Mouse (Mus musculus) bone marrow, adult 2 months (tissue): ENCODE data around the gene Zfp362.

Experiments used
- CTCF ChIP-seq: fragments of 200-500 bp; IDR thresholded peaks from 2 replicates; pipeline ENCODE4 v1.5.1; 2011; ENCODE audit warnings: low read length, control low read depth; ENCODE audit not compliant: control insufficient read depth, insufficient read depth
- POLR2A ChIP-seq: fragments of 200-500 bp; IDR thresholded peaks from 2 replicates; pipeline ENCODE4 v1.6.1; 2011; ENCODE audit warnings: low read depth, mild to moderate bottlenecking, control low read depth, low read length, borderline replicate concordance; ENCODE audit not compliant: control insufficient read depth

- TF ChIP-seq POLR2A (no peak), CTCF (no peak)
Observed at GRCm38 (mm10) chr4:128730271-128730670, 75.6 kb downstream of the Zfp362 start.
